Mouse (Mus musculus): ENCODE results near the gene Adk. TPM values are rescaled to one million over a fixed set of nuclear protein-coding genes. Genes with fewer than 3 reads are reported as not detected.

The Adk gene
- total and polyA plus RNA-seq, 3 experiments: 104 to 253 (median 212) TPM

GRCm38 (mm10) chr14:21106582-21106981, 54.2 kb downstream of the Adk start:
- TF ChIP-seq CTCF (IDR thresholded peaks at IDR 0.05): no peak
- peak; percentile 98 for TF ChIP-seq EP300 (IDR thresholded peaks at IDR 0.05; ENCODE audit: insufficient read depth, low read depth, low read length)
- peak overlapping the region; percentile 11; the same call in 1 of the 2 replicates for H3K27ac ChIP-seq
- intact Hi-C loops (cut with DNase I): loop anchor here (2.0 kb wide), 1 partner anchor 54 kb away; the partner anchor contains the start of genes Adk and Ap3m1
- peaks cover 2% of the 10 kb centered on the region; the same call in 1 of the 2 replicates for H3K79me2 ChIP-seq (replicated peaks; ENCODE audit: control insufficient read depth, insufficient read depth, low read length)
- H3K9ac ChIP-seq (ENCODE audit: low read depth, low read length): no peak overlapping the region
- no peaks in the 10 kb centered on the region for H3K36me3 ChIP-seq (ENCODE audit: control insufficient read depth, insufficient read depth, low read length)
- WGBS: 63% methylated on average over 8 of the region's 8 CpGs
- no peak overlapping the region for H3K4me3 ChIP-seq
- no peaks in the 10 kb centered on the region for H3K27me3 ChIP-seq (ENCODE audit: control insufficient read depth, insufficient read depth, low read length)
- peak in 1 of 2 experiments; percentile 67 for DNase-seq
- H3K4me1 ChIP-seq (ENCODE audit: control insufficient read depth, insufficient read depth, low read length): peaks cover 1% of the 10 kb centered on the region

DNA sequence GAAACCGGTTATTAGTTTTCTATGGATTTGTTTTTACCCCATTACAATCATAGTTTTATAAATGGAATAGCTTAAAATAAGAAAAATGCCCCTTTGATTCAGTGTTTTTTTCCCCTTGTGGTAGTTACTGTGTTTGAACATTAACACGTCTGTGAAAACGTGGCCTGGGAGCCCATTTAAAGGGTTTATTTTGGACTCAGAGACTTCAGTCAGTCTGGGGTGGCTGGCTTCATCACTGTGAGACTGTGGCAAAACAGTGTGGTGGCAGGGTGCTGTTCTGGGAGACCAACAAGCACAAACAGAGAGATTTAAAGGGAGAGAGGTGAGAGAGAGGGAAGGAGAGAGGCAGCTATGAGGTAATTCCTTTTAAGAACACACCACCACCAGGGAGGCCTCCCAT, 55.2 kb downstream of the Adk start:
- Histone ChIP-seq H3K4me1 (ENCODE audit: control insufficient read depth, insufficient read depth, low read length) (peaks cover 1% of the 10 kb centered on the region), H3K27ac (no peak overlapping the region), H3K36me3 (ENCODE audit: control insufficient read depth, insufficient read depth, low read length) (no peaks in the 10 kb centered on the region), H3K9ac (ENCODE audit: low read depth, low read length) (no peak overlapping the region), H3K4me3 (no peak overlapping the region), H3K27me3 (ENCODE audit: control insufficient read depth, insufficient read depth, low read length) (no peaks in the 10 kb centered on the region), H3K79me2 (replicated peaks; ENCODE audit: control insufficient read depth, insufficient read depth, low read length) (peaks cover 2% of the 10 kb centered on the region; the same call in 1 of the 2 replicates)
- TF ChIP-seq POLR2A (IDR thresholded peaks at IDR 0.05; ENCODE audit: insufficient read depth, low read depth, low read length) (no peak), CTCF (IDR thresholded peaks at IDR 0.05) (no peak), EP300 (IDR thresholded peaks at IDR 0.05; ENCODE audit: insufficient read depth, low read depth, low read length) (no peak)
- 84% methylated on average over 3 of the region's 3 CpGs for WGBS
- DNase-seq: no peak
- intact Hi-C loops (cut with DNase I): loop anchor here (2.0 kb wide), 1 partner anchor 55 kb away; the partner anchor contains the start of genes Adk and Ap3m1

GRCm38 (mm10) chr14:21110492-21110891, 58.1 kb downstream of the Adk start:
- H3K9ac ChIP-seq (ENCODE audit: low read depth, low read length): no peak overlapping the region
- DNase-seq: no peak
- H3K4me1 ChIP-seq (ENCODE audit: control insufficient read depth, insufficient read depth, low read length): peaks cover 1% of the 10 kb centered on the region
- peaks cover 2% of the 10 kb centered on the region; the same call in 1 of the 2 replicates for H3K79me2 ChIP-seq (replicated peaks; ENCODE audit: control insufficient read depth, insufficient read depth, low read length)
- no peaks in the 10 kb centered on the region for H3K27me3 ChIP-seq (ENCODE audit: control insufficient read depth, insufficient read depth, low read length)
- intact Hi-C loops (cut with DNase I): loop anchor here (10.0 kb wide), 1 partner anchor 306 kb away; no protein-coding TSS in a partner anchor
- no peak overlapping the region for H3K27ac ChIP-seq
- H3K4me3 ChIP-seq: no peak overlapping the region
- H3K36me3 ChIP-seq (ENCODE audit: control insufficient read depth, insufficient read depth, low read length): no peaks in the 10 kb centered on the region
- TF ChIP-seq EP300 (IDR thresholded peaks at IDR 0.05; ENCODE audit: insufficient read depth, low read depth, low read length) (no peak), CTCF (IDR thresholded peaks at IDR 0.05) (peak; percentile 60)
- WGBS: 30% methylated on average over 4 of the region's 4 CpGs

GRCm38 (mm10) chr14:21111500-21111899, 59.1 kb downstream of the Adk start:
- intact Hi-C loops (cut with DNase I): loop anchor here (10.0 kb wide), 1 partner anchor 307 kb away; no protein-coding TSS in a partner anchor
- TF ChIP-seq EP300 (IDR thresholded peaks at IDR 0.05; ENCODE audit: insufficient read depth, low read depth, low read length) (no peak), POLR2A (IDR thresholded peaks at IDR 0.05; ENCODE audit: insufficient read depth, low read depth, low read length) (no peak), CTCF (IDR thresholded peaks at IDR 0.05) (no peak)
- H3K4me3 ChIP-seq: no peak overlapping the region
- 97% methylated on average over 1 of the region's 1 CpGs for WGBS
- DNase-seq: no peak
- H3K79me2 ChIP-seq (replicated peaks; ENCODE audit: control insufficient read depth, insufficient read depth, low read length): peaks cover 2% of the 10 kb centered on the region; the same call in 1 of the 2 replicates
- no peak overlapping the region for H3K27ac ChIP-seq
- H3K36me3 ChIP-seq (ENCODE audit: control insufficient read depth, insufficient read depth, low read length): no peaks in the 10 kb centered on the region
- H3K4me1 ChIP-seq (ENCODE audit: control insufficient read depth, insufficient read depth, low read length): peaks cover 1% of the 10 kb centered on the region
- no peaks in the 10 kb centered on the region for H3K27me3 ChIP-seq (ENCODE audit: control insufficient read depth, insufficient read depth, low read length)
- no peak overlapping the region for H3K9ac ChIP-seq (ENCODE audit: low read depth, low read length)

DNA sequence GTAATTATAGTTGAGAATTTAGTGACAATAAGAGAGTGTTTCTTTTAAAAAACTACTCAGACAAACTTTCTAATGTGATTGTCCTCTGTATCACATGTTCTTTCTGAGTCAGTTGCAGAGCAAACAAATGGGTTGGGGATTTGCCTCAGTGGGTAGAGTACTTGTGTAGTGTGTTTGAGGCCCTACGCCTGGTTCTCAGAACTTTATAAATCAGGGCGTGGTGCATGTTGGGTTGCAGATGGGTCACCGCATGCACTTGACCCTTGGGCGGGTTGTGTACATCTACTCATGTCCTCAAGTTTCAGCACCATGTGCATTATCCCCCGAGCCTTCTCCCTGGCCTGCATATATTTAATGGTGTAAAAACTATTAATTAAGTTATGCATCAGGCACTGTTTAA, 59.8 kb downstream of the Adk start:
- Histone ChIP-seq H3K4me1 (ENCODE audit: control insufficient read depth, insufficient read depth, low read length) (no peaks in the 10 kb centered on the region; the same call in 1 of the 2 replicates), H3K36me3 (ENCODE audit: control insufficient read depth, insufficient read depth, low read length) (no peaks in the 10 kb centered on the region), H3K27ac (no peak overlapping the region), H3K79me2 (replicated peaks; ENCODE audit: control insufficient read depth, insufficient read depth, low read length) (peaks cover 2% of the 10 kb centered on the region; the same call in 1 of the 2 replicates), H3K27me3 (ENCODE audit: control insufficient read depth, insufficient read depth, low read length) (no peaks in the 10 kb centered on the region), H3K4me3 (no peak overlapping the region), H3K9ac (ENCODE audit: low read depth, low read length) (no peak overlapping the region)
- DNase-seq: no peak
- WGBS: 88% methylated on average over 5 of the region's 5 CpGs
- TF ChIP-seq EP300 (IDR thresholded peaks at IDR 0.05; ENCODE audit: insufficient read depth, low read depth, low read length): no peak
- no peak for TF ChIP-seq CTCF (IDR thresholded peaks at IDR 0.05)
- TF ChIP-seq POLR2A (IDR thresholded peaks at IDR 0.05; ENCODE audit: insufficient read depth, low read depth, low read length): no peak
- intact Hi-C loops (cut with DNase I): loop anchor here (10.0 kb wide), 1 partner anchor 307 kb away; no protein-coding TSS in a partner anchor

DNA sequence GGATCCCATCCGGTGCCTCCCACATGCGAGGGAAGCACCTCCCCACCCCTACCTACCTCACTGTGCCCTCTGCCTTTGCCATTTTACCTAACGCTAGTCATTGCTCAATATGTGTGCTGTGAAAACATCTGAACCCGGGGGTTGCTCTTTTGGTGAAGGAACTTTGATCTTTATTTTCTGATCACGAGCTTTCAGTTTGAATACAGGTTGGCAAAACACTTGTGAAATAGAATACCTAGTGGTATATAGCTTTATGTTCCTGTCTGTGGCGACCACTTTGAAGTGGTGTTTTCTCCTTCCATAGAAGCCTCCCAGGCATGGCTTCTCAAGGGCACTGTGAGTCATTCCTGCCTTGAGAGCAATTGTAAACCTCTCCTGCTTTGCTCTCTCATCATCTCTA, 60.4 kb downstream of the Adk start:
- Histone ChIP-seq H3K36me3 (ENCODE audit: control insufficient read depth, insufficient read depth, low read length) (peaks cover 2% of the 10 kb centered on the region; the same call in 1 of the 2 replicates), H3K79me2 (replicated peaks; ENCODE audit: control insufficient read depth, insufficient read depth, low read length) (peaks cover 2% of the 10 kb centered on the region; the same call in 1 of the 2 replicates), H3K9ac (ENCODE audit: low read depth, low read length) (no peak overlapping the region), H3K27me3 (ENCODE audit: control insufficient read depth, insufficient read depth, low read length) (no peaks in the 10 kb centered on the region), H3K4me3 (no peak overlapping the region), H3K27ac (no peak overlapping the region), H3K4me1 (ENCODE audit: control insufficient read depth, insufficient read depth, low read length) (no peaks in the 10 kb centered on the region; the same call in none of the 2 replicates)
- TF ChIP-seq EP300 (IDR thresholded peaks at IDR 0.05; ENCODE audit: insufficient read depth, low read depth, low read length): no peak
- TF ChIP-seq CTCF (IDR thresholded peaks at IDR 0.05): no peak
- no peak for TF ChIP-seq POLR2A (IDR thresholded peaks at IDR 0.05; ENCODE audit: insufficient read depth, low read depth, low read length)
- intact Hi-C loops (cut with DNase I): loop anchor here (10.0 kb wide), 1 partner anchor 308 kb away; no protein-coding TSS in a partner anchor
- WGBS: 85% methylated on average over 6 of the region's 6 CpGs
- no peak for DNase-seq

Measured in heart, adult 2 months (tissue).